Mouse (Mus musculus) myocyte (in vitro differentiated cells): ENCODE data around the gene Ciapin1. TPM values are rescaled to one million over a fixed set of nuclear protein-coding genes. Genes with fewer than 3 reads are reported as not detected.

Experiments used
- H3K27me3 ChIP-seq: one replicate; pipeline ENCODE4 v1.6.1; 2011; ENCODE audit not compliant: control insufficient read depth, insufficient read depth, insufficient read length
- H3K36me3 ChIP-seq: one replicate; pipeline ENCODE4 v1.6.1; 2011; ENCODE audit not compliant: control insufficient read depth, insufficient read depth
- H3K4me2 ChIP-seq: one replicate; pipeline ENCODE4 v1.6.1; 2011; ENCODE audit warnings: low read depth, control low read depth
- H3K4me3 ChIP-seq: one replicate; pipeline ENCODE4 v1.5.1; 2011; ENCODE audit warnings: mild to moderate bottlenecking, control low read depth, moderate library complexity
- H3K79me2 ChIP-seq: one replicate; pipeline ENCODE4 v1.6.1; 2011; ENCODE audit not compliant: control insufficient read depth, insufficient read depth
- H3ac ChIP-seq: one replicate; pipeline ENCODE4 v1.6.1; 2011; ENCODE audit not compliant: control insufficient read depth, insufficient read length
- CEBPB ChIP-seq: IDR thresholded peaks from 2 replicates; pipeline ENCODE4 v1.6.1; 2011; ENCODE audit warnings: mild to moderate bottlenecking, moderate library complexity; ENCODE audit not compliant: poor library complexity, insufficient read depth, severe bottlenecking
- E2F4 ChIP-seq: IDR thresholded peaks from one replicate; pipeline ENCODE4 v1.6.1; 2011; ENCODE audit warnings: mild to moderate bottlenecking, control low read depth, moderate library complexity; ENCODE audit not compliant: insufficient read depth
- MAX ChIP-seq: IDR thresholded peaks from one replicate; pipeline ENCODE4 v1.6.1; 2011; ENCODE audit warnings: low read depth, mild to moderate bottlenecking, control low read depth
- MYOD1 ChIP-seq, 3 experiments: IDR thresholded peaks; one replicate each; pipeline ENCODE4 v1.6.1; 2011; ENCODE audit warnings: control low read depth in 2 of 3, low read depth in 2 of 3, mild to moderate bottlenecking in 2 of 3, moderate library complexity in 1 of 3; ENCODE audit not compliant: insufficient read length in 2 of 3, control insufficient read depth in 1 of 3
- MYOG ChIP-seq, 3 experiments: IDR thresholded peaks; one replicate each; pipeline ENCODE4 v1.6.1; 2011; ENCODE audit warnings: control low read depth in 2 of 3, low read depth in 2 of 3, mild to moderate bottlenecking in 2 of 3; ENCODE audit not compliant: insufficient read length in 2 of 3, control insufficient read depth in 1 of 3, insufficient read depth in 1 of 3
- POLR2A ChIP-seq: IDR thresholded peaks from one replicate; pipeline ENCODE4 v1.6.1; 2011; ENCODE audit warnings: low read depth, mild to moderate bottlenecking, control low read depth, moderate library complexity; ENCODE audit not compliant: insufficient read length
- POLR2AphosphoS2 ChIP-seq: IDR thresholded peaks from one replicate; pipeline ENCODE4 v1.6.1; 2011; ENCODE audit warnings: low read depth, control low read depth; ENCODE audit not compliant: insufficient read length
- REST ChIP-seq: IDR thresholded peaks from one replicate; pipeline ENCODE4 v1.6.1; 2011; ENCODE audit warnings: mild to moderate bottlenecking, control low read depth, moderate library complexity; ENCODE audit not compliant: insufficient read depth, insufficient read length
- SRF ChIP-seq: IDR thresholded peaks from one replicate; pipeline ENCODE4 v1.6.1; 2011; ENCODE audit warnings: low read depth; ENCODE audit not compliant: control insufficient read depth, insufficient read length
- TCF12 ChIP-seq: IDR thresholded peaks from one replicate; pipeline ENCODE4 v1.6.1; 2011; ENCODE audit warnings: mild to moderate bottlenecking, control low read depth; ENCODE audit not compliant: poor library complexity, insufficient read depth, severe bottlenecking
- TCF3 ChIP-seq: IDR thresholded peaks from one replicate; pipeline ENCODE4 v1.6.1; 2011; ENCODE audit warnings: low read depth, control low read depth; ENCODE audit not compliant: insufficient read length
- USF1 ChIP-seq: IDR thresholded peaks from one replicate; pipeline ENCODE4 v1.6.1; 2011; ENCODE audit warnings: low read depth, mild to moderate bottlenecking, control low read depth, moderate library complexity
- polyA plus RNA-seq: library from polyadenylated mRNA; unstranded; fragments of >200 nt; fragmentation: generic; extraction: Trizol; gene quantifications from one replicate; pipeline ENCODE4 v1.2.1, GENCODE M21; 2012; ENCODE audit warnings: missing spikeins

Ciapin1 gene
- polyA plus RNA-seq, 1 experiment: 74.9 TPM

- Histone ChIP-seq H3ac (no peak within 1 kb of the TSS), H3K4me2 (no peak within 1 kb of the TSS), H3K79me2 (no peaks in the 10 kb centered on the region), H3K36me3 (no peaks in the 10 kb centered on the region), H3K4me3 (no peak within 1 kb of the TSS), H3K27me3 (no peaks in the 10 kb centered on the region)
- no peak for TF ChIP-seq TCF12
- no peak for TF ChIP-seq SRF
- TF ChIP-seq CEBPB: no peak
- no peak for TF ChIP-seq TCF3
- TF ChIP-seq MYOD1 (IDR thresholded peaks at IDR 0.05; ENCODE audit: control insufficient read depth in 1 of 3, insufficient read length in 2 of 3, low read depth in 2 of 3): no peak
- TF ChIP-seq POLR2A: no peak
- no peak for TF ChIP-seq REST
- TF ChIP-seq POLR2AphosphoS2: no peak
- TF ChIP-seq MYOG (IDR thresholded peaks at IDR 0.05; ENCODE audit: control insufficient read depth in 1 of 3, insufficient read depth in 1 of 3, insufficient read length in 2 of 3, low read depth in 2 of 3): no peak
- TF ChIP-seq MAX: no peak
- TF ChIP-seq USF1: no peak
- TF ChIP-seq E2F4: no peak
These were observed 28.0 kb downstream of the Ciapin1 start, which contains the start of gene Ccl17 for GRCm38 (mm10) chr8:94810153-94810552. TSS of gene Ccl17 (plus strand) at chr8:94810453.

DNA sequence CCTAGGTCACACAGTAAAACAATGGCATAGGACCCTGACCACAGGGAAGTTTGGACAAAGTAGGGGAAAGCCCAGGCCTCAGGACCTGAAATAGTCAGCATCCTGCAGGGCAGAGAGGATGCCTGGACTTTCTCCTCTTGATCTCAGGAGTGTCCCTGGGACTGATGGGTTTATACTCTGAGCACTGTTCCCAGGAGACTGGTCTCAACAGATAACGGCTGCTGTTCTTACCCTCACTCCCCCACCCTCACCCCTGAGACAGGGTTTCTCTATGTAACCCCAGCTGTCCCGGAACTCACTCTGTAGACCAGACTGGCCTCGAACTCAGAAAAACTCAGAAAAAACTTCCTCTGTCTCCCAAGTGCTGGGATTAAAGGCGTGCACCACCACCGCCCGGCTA, 29.8 kb downstream of the Ciapin1 start:
- H3K4me2 ChIP-seq: no peak overlapping the region
- no peak overlapping the region for H3K4me3 ChIP-seq
- no peaks in the 10 kb centered on the region for H3K36me3 ChIP-seq
- TF ChIP-seq E2F4: no peak
- TF ChIP-seq CEBPB: no peak
- H3ac ChIP-seq: no peak overlapping the region
- H3K27me3 ChIP-seq: no peaks in the 10 kb centered on the region
- no peaks in the 10 kb centered on the region for H3K79me2 ChIP-seq

GRCm38 (mm10) chr8:94807506-94807905, 30.7 kb downstream of the Ciapin1 start:
- Histone ChIP-seq H3K79me2 (no peaks in the 10 kb centered on the region), H3K27me3 (no peaks in the 10 kb centered on the region), H3K36me3 (no peaks in the 10 kb centered on the region), H3K4me2 (no peak overlapping the region), H3ac (no peak overlapping the region), H3K4me3 (no peak overlapping the region)
- TF ChIP-seq MYOG (IDR thresholded peaks at IDR 0.05; ENCODE audit: control insufficient read depth in 1 of 3, insufficient read depth in 1 of 3, insufficient read length in 2 of 3, low read depth in 2 of 3) (no peak), REST (no peak)

GRCm38 (mm10) chr8:94805811-94806210, 32.3 kb downstream of the Ciapin1 start:
- Histone ChIP-seq H3K4me2 (no peak overlapping the region), H3K36me3 (no peaks in the 10 kb centered on the region), H3K27me3 (no peaks in the 10 kb centered on the region), H3K4me3 (no peak overlapping the region), H3ac (no peak overlapping the region), H3K79me2 (no peaks in the 10 kb centered on the region)
- TF ChIP-seq MYOD1 (IDR thresholded peaks at IDR 0.05; ENCODE audit: control insufficient read depth in 1 of 3, insufficient read length in 2 of 3, low read depth in 2 of 3) (peak in 2 of 3 experiments; percentile 45 to 76), MYOG (IDR thresholded peaks at IDR 0.05; ENCODE audit: control insufficient read depth in 1 of 3, insufficient read depth in 1 of 3, insufficient read length in 2 of 3, low read depth in 2 of 3) (peak in 1 of 3 experiments; percentile 9), USF1 (no peak)

DNA sequence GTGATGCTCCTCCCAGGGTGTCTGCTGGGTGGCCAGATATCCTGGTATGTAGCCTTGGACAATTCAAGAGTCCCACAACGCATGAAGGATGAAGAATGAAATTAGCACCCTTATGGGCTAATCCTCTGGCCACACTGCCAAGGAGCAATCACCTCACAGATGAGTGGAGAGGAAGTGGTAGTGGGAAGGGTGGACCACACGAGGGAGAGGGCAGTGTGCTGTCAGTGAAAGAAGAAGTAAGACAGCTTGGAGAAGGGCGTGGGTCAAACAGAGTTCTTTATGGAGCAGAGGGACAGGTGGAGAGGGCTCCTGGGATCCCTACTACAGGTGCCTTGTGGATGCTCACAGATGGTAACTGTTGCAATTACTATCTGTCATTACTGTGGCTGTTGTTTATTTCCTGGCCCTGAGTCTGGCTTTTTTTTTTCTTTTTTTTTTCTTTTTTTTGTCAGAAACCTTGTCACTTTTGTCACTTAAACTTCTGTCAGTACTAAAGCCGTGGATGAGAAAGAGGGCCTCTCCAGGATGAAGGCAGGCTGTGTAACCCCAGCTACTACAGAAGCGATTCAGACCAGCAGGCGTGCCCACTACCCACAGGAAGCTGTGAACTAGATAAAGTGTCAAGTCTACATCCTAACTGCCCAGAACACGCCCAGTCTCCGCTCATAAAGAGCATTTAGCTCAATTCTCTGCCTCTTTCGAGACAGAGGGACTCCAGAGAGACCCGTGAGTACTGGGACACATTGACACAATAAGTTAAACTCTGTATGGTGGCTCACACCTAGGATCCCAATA, 33.4 kb downstream of the Ciapin1 start:
- H3K4me3 ChIP-seq: no peak overlapping the region
- no peak overlapping the region for H3ac ChIP-seq
- H3K27me3 ChIP-seq: no peaks in the 10 kb centered on the region
- TF ChIP-seq USF1: no peak
- TF ChIP-seq MYOD1 (IDR thresholded peaks at IDR 0.05; ENCODE audit: control insufficient read depth in 1 of 3, insufficient read length in 2 of 3, low read depth in 2 of 3): no peak
- TF ChIP-seq TCF12: no peak
- no peak for TF ChIP-seq POLR2AphosphoS2
- no peak for TF ChIP-seq E2F4
- no peak for TF ChIP-seq CEBPB
- TF ChIP-seq MAX: no peak
- no peak for TF ChIP-seq SRF
- TF ChIP-seq TCF3: no peak
- no peak for TF ChIP-seq REST
- no peak for TF ChIP-seq POLR2A
- no peak overlapping the region for H3K4me2 ChIP-seq
- H3K36me3 ChIP-seq: no peaks in the 10 kb centered on the region
- H3K79me2 ChIP-seq: no peaks in the 10 kb centered on the region
